Mouse (Mus musculus) bone marrow, adult 2 months (tissue): ENCODE results near the gene C130050O18Rik.

Experiments
- CTCF ChIP-seq: fragments of 200-500 bp; IDR thresholded peaks from 2 replicates; pipeline ENCODE4 v1.5.1; 2011; ENCODE audit warnings: low read length, control low read depth; ENCODE audit not compliant: control insufficient read depth, insufficient read depth
- POLR2A ChIP-seq: fragments of 200-500 bp; IDR thresholded peaks from 2 replicates; pipeline ENCODE4 v1.6.1; 2011; ENCODE audit warnings: low read depth, mild to moderate bottlenecking, control low read depth, low read length, borderline replicate concordance; ENCODE audit not compliant: control insufficient read depth

- TF ChIP-seq CTCF (no peak), POLR2A (no peak)
These were observed 44.2 kb downstream of the C130050O18Rik start for GRCm38 (mm10) chr5:139449161-139449791.
